Mouse (Mus musculus) frontal cortex, adult (tissue): ENCODE measurements around the gene Rnf130.

Experiments
- ATAC-seq: cut with Nextera tagmentation; 2 replicates; pipeline ENCODE4 v1.9.2; 2017; ENCODE audit warnings: mild to moderate bottlenecking, moderate library complexity, mixed read lengths; ENCODE audit not compliant: low TSS enrichment

The Rnf130 gene

DNA sequence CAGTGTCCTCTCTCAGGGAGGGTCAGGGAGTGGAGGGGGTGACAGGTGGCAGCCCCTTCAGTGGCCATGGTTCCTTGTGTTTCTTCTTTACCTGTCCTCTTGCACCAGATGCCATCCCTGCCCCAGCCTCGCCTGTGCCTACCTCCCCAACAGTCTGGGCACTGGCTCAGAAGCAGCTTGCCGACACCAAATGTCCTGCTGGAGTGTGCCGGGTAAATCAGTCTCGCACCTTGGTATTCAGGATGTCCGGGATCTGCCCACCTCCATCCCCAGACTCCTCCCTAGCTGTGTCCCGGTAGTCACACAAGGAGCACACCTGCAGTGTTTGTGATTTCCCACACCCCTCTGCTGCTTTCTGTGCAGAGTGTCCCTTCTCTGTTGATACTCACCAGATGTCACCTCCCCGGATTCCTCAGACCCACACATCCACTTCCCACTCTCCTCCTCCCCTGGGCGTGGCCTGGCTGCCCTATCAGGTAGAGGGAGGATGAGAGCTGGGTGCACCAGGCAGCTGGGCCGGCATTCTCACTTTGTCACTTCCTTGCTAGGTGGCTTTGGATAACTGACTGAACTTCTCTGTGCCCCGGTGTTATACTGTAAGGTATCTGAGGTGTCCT is 113.2 kb downstream of the Rnf130 start:
- peak; percentile 66 for ATAC-seq

DNA sequence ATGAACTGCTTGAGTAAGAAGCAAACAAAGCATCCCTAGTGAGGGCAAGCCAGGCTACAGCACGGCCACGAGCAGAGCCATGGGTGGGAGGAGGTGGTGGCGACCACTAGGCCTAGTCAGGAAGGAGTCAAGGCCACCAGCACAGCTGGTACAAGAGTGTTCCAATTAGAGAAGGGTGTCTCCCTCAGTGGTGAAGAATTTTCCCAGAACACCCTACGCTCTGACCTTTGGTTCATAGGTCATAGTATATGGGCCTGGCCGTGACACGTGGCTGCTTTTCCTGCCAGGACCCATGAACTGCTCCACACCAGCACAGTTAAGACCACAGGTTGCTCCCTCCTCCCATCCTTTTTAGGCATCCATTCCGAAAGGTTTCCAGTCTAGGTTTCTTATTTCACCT is 114.4 kb downstream of the Rnf130 start:
- ATAC-seq, result no peak

DNA sequence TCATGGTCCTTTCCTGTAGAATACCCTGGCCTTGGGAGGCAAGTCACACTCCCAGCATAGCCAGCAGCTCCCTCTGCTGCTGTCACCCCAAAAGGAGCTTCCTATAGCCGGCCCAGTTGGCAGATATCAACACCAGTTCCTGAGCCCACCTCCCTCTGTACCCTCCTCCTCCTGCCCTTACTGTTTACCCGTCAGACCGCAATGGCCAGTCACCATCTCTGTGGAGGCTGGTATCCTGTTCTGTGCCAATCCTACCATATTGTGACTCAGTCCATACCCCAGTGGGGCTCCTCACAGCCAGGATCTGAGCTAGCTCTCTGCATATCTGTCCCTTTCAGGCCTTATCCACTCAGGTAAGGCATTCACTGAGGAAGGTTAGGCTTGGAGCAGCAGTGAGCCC is 120.4 kb downstream of the Rnf130 start:
- ATAC-seq, result no peak

DNA sequence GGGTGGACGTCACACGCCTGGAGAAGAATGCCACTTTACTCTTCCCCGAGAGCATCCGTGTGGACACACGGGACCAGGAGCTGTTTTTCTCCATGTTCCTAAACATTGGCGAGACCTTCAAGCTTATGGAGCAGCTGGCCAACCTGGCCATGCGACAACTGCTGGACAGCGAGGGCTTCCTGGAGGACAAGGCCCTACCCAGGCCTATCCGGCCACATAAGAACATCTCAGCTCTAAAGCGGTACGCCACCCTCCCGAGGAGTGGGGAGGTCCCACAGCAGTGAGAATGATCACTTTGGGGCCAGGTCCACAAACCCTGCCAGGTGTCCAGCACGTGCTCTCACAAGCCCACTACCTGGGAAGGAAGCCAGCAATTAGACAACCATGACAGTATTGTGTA is 121.0 kb downstream of the Rnf130 start:
- ATAC-seq, result no peak

DNA sequence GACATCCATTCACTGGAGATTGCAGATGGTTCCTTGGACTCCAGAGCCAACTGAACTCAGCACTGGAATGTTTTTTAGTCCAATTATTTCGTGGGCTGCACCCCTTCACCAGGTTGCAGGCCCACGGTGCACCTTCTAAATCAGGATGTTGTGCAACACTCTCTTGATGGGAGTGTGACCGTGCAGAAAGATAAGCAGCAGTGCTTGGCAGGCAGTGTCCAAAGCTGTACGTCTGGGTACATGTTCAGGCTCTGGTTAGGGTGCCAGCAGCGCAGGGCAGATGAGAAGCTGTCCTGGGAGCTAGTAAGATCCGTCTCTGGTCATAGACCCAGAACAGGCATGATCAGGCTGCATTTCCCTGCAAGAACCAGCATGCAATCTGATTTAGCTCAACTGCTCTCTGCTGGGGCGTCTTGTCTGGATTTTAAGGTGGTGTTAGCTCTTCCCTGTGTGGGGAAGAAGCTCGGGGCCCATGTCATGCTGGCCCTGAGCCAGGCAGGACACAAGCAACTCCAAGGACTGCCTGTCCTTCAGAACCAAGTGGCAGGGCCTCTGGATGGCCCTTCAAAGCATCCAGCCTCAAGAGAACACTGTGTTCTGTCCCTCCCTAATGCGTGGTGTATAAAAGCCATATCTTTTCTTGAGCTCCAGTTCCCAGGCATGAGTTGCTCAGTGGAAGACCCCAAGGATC is 122.3 kb downstream of the Rnf130 start:
- ATAC-seq, result peak; percentile 24; the same call in 1 of the 2 replicates

DNA sequence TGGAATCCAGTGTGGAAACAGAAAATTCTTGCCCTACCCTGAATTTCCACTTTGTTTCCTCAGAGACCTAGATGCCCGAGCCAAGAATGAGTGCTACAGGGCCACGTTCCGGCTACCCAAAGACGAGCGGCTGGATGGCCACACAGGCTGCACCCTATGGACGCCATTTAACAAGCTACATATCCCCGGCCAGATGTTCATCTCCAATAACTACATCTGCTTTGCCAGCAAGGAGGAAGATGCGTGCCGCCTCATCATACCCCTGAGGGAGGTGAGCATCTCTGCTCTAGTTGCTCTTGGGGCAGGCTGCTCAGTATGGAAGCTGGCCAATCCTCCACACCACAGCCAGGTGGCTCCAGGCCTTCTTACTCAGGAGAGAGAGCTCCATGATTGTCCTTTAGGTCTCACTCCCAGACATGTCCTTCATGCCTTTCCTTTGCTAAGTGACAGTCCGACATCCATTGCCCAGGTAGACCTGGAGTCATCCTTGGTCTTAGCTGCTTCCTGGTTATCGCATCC is 122.9 kb downstream of the Rnf130 start:
- no peak for ATAC-seq

DNA sequence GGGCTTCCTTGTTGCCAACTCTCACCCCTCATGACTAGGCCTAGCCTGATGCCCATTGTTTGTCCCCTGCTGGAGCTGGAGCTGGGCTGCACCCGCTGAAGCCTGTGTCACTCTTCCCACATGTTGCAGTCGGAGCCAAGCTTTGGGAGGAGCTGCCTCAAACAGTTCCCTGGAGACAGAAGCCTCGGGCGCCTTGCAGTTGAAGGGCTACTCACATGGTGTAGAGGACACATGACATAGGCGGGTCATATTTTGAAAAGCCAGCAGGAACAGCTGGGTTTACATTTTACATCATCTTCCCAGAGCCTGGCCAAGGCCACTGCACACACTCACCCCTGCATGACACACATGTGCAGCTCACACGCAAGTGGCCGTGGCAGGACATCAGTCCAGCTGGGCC is 124.1 kb downstream of the Rnf130 start:
- ATAC-seq, result 0 out of 2 replicates have a peak, but pooled peaks have one; percentile 20

DNA sequence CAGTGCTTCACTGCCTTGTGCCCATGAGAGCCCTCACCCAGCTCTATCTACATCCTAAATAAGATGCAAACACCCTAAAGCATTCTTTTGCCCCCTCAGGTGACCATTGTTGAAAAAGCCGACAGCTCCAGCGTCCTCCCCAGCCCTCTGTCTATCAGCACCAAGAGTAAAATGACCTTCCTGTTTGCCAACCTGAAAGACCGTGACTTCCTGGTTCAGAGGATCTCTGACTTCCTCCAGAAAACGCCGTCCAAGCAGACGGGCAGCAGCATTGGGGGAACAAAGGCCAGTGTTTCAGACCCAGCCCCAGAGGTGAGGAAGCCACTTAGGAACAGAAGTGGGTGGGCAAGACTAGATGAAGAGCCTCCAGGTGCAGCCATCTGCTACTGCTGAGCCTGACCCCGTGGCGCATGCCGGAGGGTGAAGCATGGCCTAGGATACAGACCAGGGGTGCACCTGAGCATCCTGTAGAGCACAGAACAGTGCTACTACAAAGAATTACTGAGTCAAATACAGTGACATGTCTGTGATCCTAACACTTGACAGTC is 124.5 kb downstream of the Rnf130 start:
- ATAC-seq, result no peak

DNA sequence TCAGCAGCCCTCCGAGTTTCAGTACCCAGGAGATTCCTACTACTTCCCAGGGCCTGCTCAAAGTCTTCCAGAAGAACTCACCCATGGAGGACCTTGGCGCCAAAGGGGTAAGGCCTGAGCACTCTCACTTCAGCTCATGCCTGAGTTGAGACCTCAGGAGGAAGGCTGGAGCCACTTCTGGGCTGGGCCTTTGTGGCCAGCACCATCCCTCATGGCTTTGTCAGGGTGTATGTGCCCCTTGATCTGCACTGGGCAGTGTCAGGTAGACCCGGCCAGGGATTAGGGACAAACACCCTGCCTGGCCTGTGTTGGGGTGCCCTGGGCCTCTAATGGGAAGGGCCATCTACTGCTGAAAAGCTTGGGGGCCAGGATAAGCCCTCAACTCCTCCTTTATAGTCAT is 126.2 kb downstream of the Rnf130 start:
- no peak for ATAC-seq

DNA sequence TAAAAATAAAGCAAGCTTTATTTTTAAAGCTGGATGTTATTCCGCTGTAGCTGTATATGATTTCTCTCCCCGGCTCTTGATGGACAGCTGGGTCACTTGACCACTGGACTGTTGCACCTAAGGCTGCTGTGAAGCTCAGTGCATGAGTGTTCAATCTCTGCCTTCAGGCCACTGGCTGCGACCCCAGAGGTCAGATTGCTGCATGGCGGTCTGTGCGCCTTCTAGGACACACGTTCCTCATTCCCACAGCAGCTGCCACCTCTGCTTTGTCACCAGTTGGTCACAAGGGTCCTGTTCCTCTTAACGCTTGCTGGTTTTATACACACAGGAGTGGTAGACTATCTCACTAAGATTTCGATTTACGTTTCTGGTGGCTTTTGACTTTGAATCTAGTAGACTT is 129.0 kb downstream of the Rnf130 start:
- ATAC-seq, result no peak
